Mouse (Mus musculus) liver, adult 2 months (tissue): Measurements from ENCODE around the gene Foxo1.

Source experiments
- CTCF ChIP-seq: fragments of 200-500 bp; IDR thresholded peaks from 2 replicates; pipeline ENCODE4 v1.5.1; 2011; ENCODE audit warnings: low read depth, low read length, control low read depth
- POLR2A ChIP-seq: fragments of 200-500 bp; IDR thresholded peaks from 2 replicates; pipeline ENCODE4 v1.6.1; 2011; ENCODE audit warnings: low read length, control low read depth; ENCODE audit not compliant: insufficient read depth; ENCODE audit errors: extremely low read depth

DNA sequence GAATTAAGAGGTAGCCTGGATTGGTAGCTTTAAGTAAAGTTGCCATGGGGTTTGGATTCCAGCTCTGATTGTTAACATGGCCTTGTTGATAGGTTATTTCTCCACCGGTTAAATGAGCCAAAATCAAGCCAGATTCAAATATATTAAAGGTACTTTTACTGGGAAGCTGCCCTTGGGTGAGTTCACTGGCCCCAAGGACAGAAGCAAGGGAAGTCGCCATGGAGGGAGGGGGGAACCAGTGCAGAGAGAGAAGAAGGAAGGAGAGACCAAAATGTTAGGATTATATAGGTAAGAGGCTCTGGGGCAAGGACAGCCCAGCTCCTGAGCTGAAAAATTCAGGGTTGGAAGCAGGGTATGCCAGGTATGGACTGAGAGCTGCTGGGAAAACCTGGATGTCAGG, 13.6 kb upstream of the Foxo1 start:
- TF ChIP-seq CTCF (no peak), POLR2A (no peak)
